Comparison of ENCODE assay signal across 34 mouse cellular contexts in genomic region chr17:84487415-84487814, GRCm38 (mm10). TPM values are rescaled to one million over a fixed set of nuclear protein-coding genes. Genes with fewer than 3 reads are reported as not detected.
"Had no signal": no experiment of that assay in that cellular context is flagged by ENCODE, and none has a peak within 500 bp of the region (broad histone marks: within the 10 kb centered on the region; RNA-seq: fewer than 3 reads in every experiment).

No protein-coding gene starts in this region.

- H3K4me2 ChIP-seq: heart, embryonic 11.5 days; heart, embryonic 12.5 days; heart, embryonic 13.5 days; heart, embryonic 15.5 days; hindbrain, embryonic 12.5 days; hindbrain, embryonic 13.5 days; hindbrain, embryonic 14.5 days; hindbrain, embryonic 15.5 days; intestine, embryonic 15.5 days; kidney, embryonic 15.5 days had no signal

- H3K4me3 ChIP-seq: heart, embryonic 10.5 days; heart, embryonic 12.5 days; heart, embryonic 13.5 days; heart, embryonic 15.5 days; hindbrain, embryonic 10.5 days; hindbrain, embryonic 12.5 days; hindbrain, embryonic 13.5 days; hindbrain, embryonic 15.5 days; intestine, embryonic 15.5 days; kidney, embryonic 15.5 days; layer of hippocampus, adult 2 months; left cerebral cortex, adult 2 months had no signal

- H3K36me3 ChIP-seq: heart, embryonic 10.5 days; heart, embryonic 12.5 days; heart, embryonic 13.5 days; heart, embryonic 15.5 days; hindbrain, embryonic 10.5 days; hindbrain, embryonic 12.5 days; hindbrain, embryonic 13.5 days; hindbrain, embryonic 15.5 days; intestine, embryonic 15.5 days; kidney, embryonic 15.5 days had no signal

- H3K27me3 ChIP-seq: heart, embryonic 12.5 days; heart, embryonic 13.5 days; heart, embryonic 15.5 days; hindbrain, embryonic 12.5 days; hindbrain, embryonic 13.5 days; hindbrain, embryonic 15.5 days; intestine, embryonic 15.5 days; kidney, embryonic 15.5 days had no signal

- DNase-seq: heart, postnatal 10 days; heart, postnatal 14 days; heart, postnatal 36 days; heart, postnatal 4 days; kidney, adult 11 months; kidney, adult 18-20 months; kidney, adult 2 months; kidney, adult 8-10 months; kidney, adult 9 months; kidney, postnatal 10 days; kidney, postnatal 14 days; kidney, postnatal 25 days; kidney, postnatal 36 days; kidney, postnatal 4 days; layer of hippocampus, adult 9-11 months; layer of hippocampus, postnatal 36 days had no signal

- H3K9me3 ChIP-seq: heart, embryonic 10.5 days; heart, embryonic 12.5 days; heart, embryonic 13.5 days; hindbrain, embryonic 10.5 days; hindbrain, embryonic 12.5 days; hindbrain, embryonic 13.5 days; hindbrain, embryonic 15.5 days; intestine, embryonic 15.5 days; kidney, embryonic 15.5 days had no signal

- H3K4me1 ChIP-seq: heart, embryonic 10.5 days; heart, embryonic 12.5 days; heart, embryonic 13.5 days; heart, embryonic 15.5 days; hindbrain, embryonic 12.5 days; hindbrain, embryonic 13.5 days; hindbrain, embryonic 15.5 days; intestine, embryonic 15.5 days; kidney, embryonic 15.5 days had no signal

- H3K9ac ChIP-seq: heart, embryonic 12.5 days; heart, embryonic 13.5 days; heart, embryonic 15.5 days; hindbrain, embryonic 12.5 days; hindbrain, embryonic 13.5 days; hindbrain, embryonic 14.5 days; hindbrain, embryonic 15.5 days; intestine, embryonic 15.5 days; kidney, embryonic 15.5 days had no signal

- H3K27ac ChIP-seq: heart, embryonic 10.5 days; heart, embryonic 13.5 days; heart, embryonic 15.5 days; hindbrain, embryonic 10.5 days; hindbrain, embryonic 12.5 days; hindbrain, embryonic 13.5 days; hindbrain, embryonic 14.5 days; hindbrain, embryonic 15.5 days; hindbrain, postnatal 0 days; intestine, embryonic 15.5 days; kidney, embryonic 15.5 days; kidney, postnatal 0 days; layer of hippocampus, adult 2 months; left cerebral cortex, adult 2 months had no signal

RNA-seq across cellular contexts. Expression of gene Plekhh2, which starts 24.3 kb away (rescaled TPM):
- total RNA-seq: hematopoietic stem cell, adult 5-6 weeks had no signal
- polyA plus RNA-seq: inflammation-experienced regulatory T-cells, adult 6 months had no signal
